Mouse (Mus musculus): ENCODE results near the gene Selenow.

DNA sequence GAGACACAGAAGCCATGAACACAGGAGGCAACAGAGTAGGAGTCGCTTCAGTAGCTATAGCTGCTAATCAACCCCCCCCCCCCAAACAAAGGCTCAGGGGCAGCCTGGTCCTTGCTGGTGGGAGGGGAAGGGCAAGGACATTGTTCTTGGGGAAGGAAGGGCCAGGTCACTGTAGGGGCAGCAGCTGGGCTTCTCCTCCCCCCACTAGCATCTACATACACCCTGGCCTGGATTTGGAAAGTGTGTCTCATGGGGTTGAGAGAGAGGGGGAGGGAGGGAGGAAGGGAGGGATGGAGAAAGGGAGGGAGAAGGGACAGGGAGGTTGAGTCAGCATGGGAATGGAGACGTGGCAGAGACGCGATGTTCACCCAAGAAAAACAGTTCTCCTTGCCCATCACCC is 38.5 kb upstream of the Selenow start:
- TF ChIP-seq POLR2A (IDR thresholded peaks at IDR 0.05; ENCODE audit: extremely low read depth, insufficient read depth, low read length) (no peak), CTCF (IDR thresholded peaks at IDR 0.05; ENCODE audit: low read depth, low read length) (no peak)

Data from liver, adult 2 months (tissue).